Mouse (Mus musculus): ENCODE measurements around the gene Ndufaf3.
"Not testable (repeated sequence)": the region's sequence is repeated elsewhere in the genome, so short reads cannot be mapped to it uniquely, and the experiment has no call there.

Gene Ndufaf3

GRCm38 (mm10) chr9:108566815-108567776 lies at the start of gene Ndufaf3:
Ndufaf3 (minus strand) TSS chr9:108567434.
- DNase-seq = peak; percentile 98

GRCm38 (mm10) chr9:108611488-108611887 lies 44.3 kb upstream of the Ndufaf3 start:
- DNase-seq = no peak

GRCm38 (mm10) chr9:108608889-108609288 lies 41.7 kb upstream of the Ndufaf3 start:
- no peak for DNase-seq

- not testable (repeated sequence) for DNase-seq
Observed at GRCm38 (mm10) chr9:108607929-108608328, 40.7 kb upstream of the Ndufaf3 start.

GRCm38 (mm10) chr9:108601986-108602385 lies 34.8 kb upstream of the Ndufaf3 start:
- DNase-seq = no peak

GRCm38 (mm10) chr9:108600011-108600410 lies 32.8 kb upstream of the Ndufaf3 start:
- DNase-seq = no peak

- no peak for DNase-seq
Observed at GRCm38 (mm10) chr9:108599021-108599566, 31.9 kb upstream of the Ndufaf3 start.

GRCm38 (mm10) chr9:108596998-108597764 lies 29.9 kb upstream of the Ndufaf3 start, which contains the start of gene P4htm:
P4htm (minus strand) TSS chr9:108597667.
- DNase-seq = peak; percentile 64

GRCm38 (mm10) chr9:108594354-108594753 lies 27.1 kb upstream of the Ndufaf3 start:
- no peak for DNase-seq

GRCm38 (mm10) chr9:108591462-108591861 lies 24.2 kb upstream of the Ndufaf3 start:
- no peak for DNase-seq

- peak; percentile 61 for DNase-seq
Observed at GRCm38 (mm10) chr9:108589229-108589628, 22.0 kb upstream of the Ndufaf3 start.

GRCm38 (mm10) chr9:108587571-108588180 lies 20.4 kb upstream of the Ndufaf3 start:
- no peak for DNase-seq

- peak; percentile 11 for DNase-seq
Observed at GRCm38 (mm10) chr9:108579344-108579690, 12.1 kb upstream of the Ndufaf3 start.

- DNase-seq = peak; percentile 94
Observed at GRCm38 (mm10) chr9:108578545-108579343, 11.5 kb upstream of the Ndufaf3 start, which contains the start of gene Wdr6. Wdr6 (minus strand) TSS chr9:108578739.

GRCm38 (mm10) chr9:108577934-108578544 lies 10.8 kb upstream of the Ndufaf3 start:
- peak; percentile 61 for DNase-seq

- no peak for DNase-seq
Observed at GRCm38 (mm10) chr9:108577025-108577424, 9.8 kb upstream of the Ndufaf3 start.

- DNase-seq = peak; percentile 11
Observed at GRCm38 (mm10) chr9:108575321-108576297, 8.4 kb upstream of the Ndufaf3 start.

GRCm38 (mm10) chr9:108574921-108575320 lies 7.7 kb upstream of the Ndufaf3 start:
- DNase-seq = no peak

GRCm38 (mm10) chr9:108573774-108574690 lies 6.8 kb upstream of the Ndufaf3 start:
- peak; percentile 82 for DNase-seq

Measured in thymus, postnatal 14 days (tissue).